Mouse (Mus musculus) cerebellum, adult 11-12 months (tissue): ENCODE data around the gene Fut8.

Experiments
- DNase-seq: peaks from one replicate; pipeline ENCODE4 v3.0.0; 2022

Fut8 gene

GRCm38 (mm10) chr12:77309507-77309906 lies 71.6 kb downstream of the Fut8 start:
- DNase-seq: no peak

GRCm38 (mm10) chr12:77313502-77313901 lies 75.6 kb downstream of the Fut8 start:
- DNase-seq: no peak

GRCm38 (mm10) chr12:77324142-77324541 lies 86.2 kb downstream of the Fut8 start:
- no peak for DNase-seq

GRCm38 (mm10) chr12:77346521-77346920 lies 108.6 kb downstream of the Fut8 start:
- DNase-seq: no peak

GRCm38 (mm10) chr12:77349543-77349942 lies 111.6 kb downstream of the Fut8 start:
- DNase-seq: no peak

- no peak for DNase-seq
Measured at GRCm38 (mm10) chr12:77415720-77416119, 177.8 kb downstream of the Fut8 start.

- DNase-seq: no peak
Measured at GRCm38 (mm10) chr12:77421667-77422393, 183.9 kb downstream of the Fut8 start.

GRCm38 (mm10) chr12:77426093-77426492 lies 188.2 kb downstream of the Fut8 start:
- no peak for DNase-seq

- no peak for DNase-seq
Measured at GRCm38 (mm10) chr12:77428165-77428564, 190.2 kb downstream of the Fut8 start.

GRCm38 (mm10) chr12:77429381-77429780 lies 191.5 kb downstream of the Fut8 start:
- no peak for DNase-seq

- no peak for DNase-seq
Measured at GRCm38 (mm10) chr12:77436733-77437132, 198.8 kb downstream of the Fut8 start.

- DNase-seq: no peak
Measured at GRCm38 (mm10) chr12:77450816-77451215, 212.9 kb downstream of the Fut8 start.

- DNase-seq: no peak
Measured at GRCm38 (mm10) chr12:77466178-77466577, 228.3 kb downstream of the Fut8 start.

GRCm38 (mm10) chr12:77479931-77480330 lies 242.0 kb downstream of the Fut8 start:
- DNase-seq: no peak

GRCm38 (mm10) chr12:77481153-77481552 lies 243.2 kb downstream of the Fut8 start:
- DNase-seq: no peak

- DNase-seq: peak; percentile 41
Measured at GRCm38 (mm10) chr12:77481799-77482198, 243.9 kb downstream of the Fut8 start.

- DNase-seq: no peak
Measured at GRCm38 (mm10) chr12:77483180-77483855, 245.4 kb downstream of the Fut8 start.

- peak; percentile 50 for DNase-seq
Measured at GRCm38 (mm10) chr12:77484761-77485160, 246.8 kb downstream of the Fut8 start.

- peak; percentile 80 for DNase-seq
Measured at GRCm38 (mm10) chr12:77491478-77491877, 253.6 kb downstream of the Fut8 start.

- DNase-seq: peak; percentile 52
Measured at GRCm38 (mm10) chr12:77495781-77496180, 257.9 kb downstream of the Fut8 start.

GRCm38 (mm10) chr12:77498153-77498552 lies 260.2 kb downstream of the Fut8 start:
- no peak for DNase-seq

GRCm38 (mm10) chr12:77500439-77501055 lies 262.6 kb downstream of the Fut8 start:
- peak; percentile 72 for DNase-seq

GRCm38 (mm10) chr12:77501466-77502240 lies 263.7 kb downstream of the Fut8 start:
- DNase-seq: peak; percentile 46
